Mouse (Mus musculus): Measurements from ENCODE around the gene Metap1. TPM values are rescaled to one million over a fixed set of nuclear protein-coding genes. Genes with fewer than 3 reads are reported as not detected.
A peak's percentile ranks its signal among the peaks of the same experiment; 100 is the strongest.

The Metap1 gene
- polyA plus RNA-seq, 1 experiment = 45.3 TPM

GRCm38 (mm10) chr3:138514749-138515148, 25.4 kb upstream of the Metap1 start:
- no peak for DNase-seq
- WGBS = 62% methylated on average over 3 of the region's 3 CpGs
- Histone ChIP-seq H3K27ac (ENCODE audit: insufficient read depth, low read length) (no peak overlapping the region), H3K27me3 (ENCODE audit: control insufficient read depth, insufficient read depth, low read length) (no peaks in the 10 kb centered on the region), H3K4me3 (replicated peaks; ENCODE audit: insufficient read depth, low read depth, low read length) (no peak overlapping the region), H3K4me1 (ENCODE audit: control insufficient read depth, insufficient read depth, low read length) (no peaks in the 10 kb centered on the region)
- TF ChIP-seq CTCF (IDR thresholded peaks at IDR 0.05; ENCODE audit: borderline replicate concordance, insufficient read depth, low read depth, low read length) (no peak), POLR2A (IDR thresholded peaks at IDR 0.05; ENCODE audit: borderline replicate concordance, insufficient read depth, low read length) (no peak)

- DNase-seq = no peak
- Histone ChIP-seq H3K4me3 (replicated peaks; ENCODE audit: insufficient read depth, low read depth, low read length) (no peak overlapping the region), H3K27ac (ENCODE audit: insufficient read depth, low read length) (no peak overlapping the region), H3K27me3 (ENCODE audit: control insufficient read depth, insufficient read depth, low read length) (no peaks in the 10 kb centered on the region), H3K4me1 (ENCODE audit: control insufficient read depth, insufficient read depth, low read length) (no peaks in the 10 kb centered on the region)
- 69% methylated on average over 12 of the region's 12 CpGs for WGBS
- no peak for TF ChIP-seq CTCF (IDR thresholded peaks at IDR 0.05; ENCODE audit: borderline replicate concordance, insufficient read depth, low read depth, low read length)
- no peak for TF ChIP-seq POLR2A (IDR thresholded peaks at IDR 0.05; ENCODE audit: borderline replicate concordance, insufficient read depth, low read length)
Measured at GRCm38 (mm10) chr3:138513243-138513642, 23.9 kb upstream of the Metap1 start.

- Histone ChIP-seq H3K27me3 (ENCODE audit: control insufficient read depth, insufficient read depth, low read length) (no peaks in the 10 kb centered on the region), H3K4me3 (replicated peaks; ENCODE audit: insufficient read depth, low read depth, low read length) (no peak overlapping the region), H3K4me1 (ENCODE audit: control insufficient read depth, insufficient read depth, low read length) (no peaks in the 10 kb centered on the region), H3K27ac (ENCODE audit: insufficient read depth, low read length) (no peak overlapping the region)
- 82% methylated on average over 5 of the region's 5 CpGs for WGBS
- TF ChIP-seq POLR2A (IDR thresholded peaks at IDR 0.05; ENCODE audit: borderline replicate concordance, insufficient read depth, low read length) = no peak
- no peak for DNase-seq
Measured at GRCm38 (mm10) chr3:138510471-138510870, 21.2 kb upstream of the Metap1 start.

GRCm38 (mm10) chr3:138509581-138509980, 20.3 kb upstream of the Metap1 start:
- no peak for TF ChIP-seq CTCF (IDR thresholded peaks at IDR 0.05; ENCODE audit: borderline replicate concordance, insufficient read depth, low read depth, low read length)
- TF ChIP-seq POLR2A (IDR thresholded peaks at IDR 0.05; ENCODE audit: borderline replicate concordance, insufficient read depth, low read length) = no peak
- Histone ChIP-seq H3K4me3 (replicated peaks; ENCODE audit: insufficient read depth, low read depth, low read length) (no peak overlapping the region), H3K4me1 (ENCODE audit: control insufficient read depth, insufficient read depth, low read length) (no peaks in the 10 kb centered on the region), H3K27ac (ENCODE audit: insufficient read depth, low read length) (no peak overlapping the region), H3K27me3 (ENCODE audit: control insufficient read depth, insufficient read depth, low read length) (no peaks in the 10 kb centered on the region)
- DNase-seq = no peak
- WGBS = 53% methylated on average over 2 of the region's 2 CpGs

- Histone ChIP-seq H3K4me3 (replicated peaks; ENCODE audit: insufficient read depth, low read depth, low read length) (no peak overlapping the region), H3K4me1 (ENCODE audit: control insufficient read depth, insufficient read depth, low read length) (no peaks in the 10 kb centered on the region), H3K27ac (ENCODE audit: insufficient read depth, low read length) (no peak overlapping the region), H3K27me3 (ENCODE audit: control insufficient read depth, insufficient read depth, low read length) (no peaks in the 10 kb centered on the region)
- WGBS = 47% methylated on average over 6 of the region's 6 CpGs
- peak; percentile 35 to 37 for DNase-seq
- TF ChIP-seq CTCF (IDR thresholded peaks at IDR 0.05; ENCODE audit: borderline replicate concordance, insufficient read depth, low read depth, low read length) (peak; percentile 0; the same call in 1 of the 2 replicates), POLR2A (IDR thresholded peaks at IDR 0.05; ENCODE audit: borderline replicate concordance, insufficient read depth, low read length) (no peak)
Measured at GRCm38 (mm10) chr3:138506749-138507148, 17.4 kb upstream of the Metap1 start.

- 86% methylated on average over 11 of the region's 11 CpGs for WGBS
- no peak overlapping the region for H3K27ac ChIP-seq (ENCODE audit: insufficient read depth, low read length)
- no peak for DNase-seq
- no peaks in the 10 kb centered on the region for H3K27me3 ChIP-seq (ENCODE audit: control insufficient read depth, insufficient read depth, low read length)
- no peak for TF ChIP-seq POLR2A (IDR thresholded peaks at IDR 0.05; ENCODE audit: borderline replicate concordance, insufficient read depth, low read length)
- TF ChIP-seq CTCF (IDR thresholded peaks at IDR 0.05; ENCODE audit: borderline replicate concordance, insufficient read depth, low read depth, low read length) = no peak
- H3K4me1 ChIP-seq (ENCODE audit: control insufficient read depth, insufficient read depth, low read length) = no peaks in the 10 kb centered on the region
- no peak overlapping the region for H3K4me3 ChIP-seq (replicated peaks; ENCODE audit: insufficient read depth, low read depth, low read length)
Measured at GRCm38 (mm10) chr3:138503754-138504153, 14.4 kb upstream of the Metap1 start.

GRCm38 (mm10) chr3:138499854-138500740, 10.8 kb upstream of the Metap1 start:
- H3K27ac ChIP-seq (ENCODE audit: insufficient read depth, low read length) = no peak overlapping the region
- no peak overlapping the region for H3K4me3 ChIP-seq (replicated peaks; ENCODE audit: insufficient read depth, low read depth, low read length)
- no peaks in the 10 kb centered on the region for H3K4me1 ChIP-seq (ENCODE audit: control insufficient read depth, insufficient read depth, low read length)
- DNase-seq = no peak
- no peaks in the 10 kb centered on the region for H3K27me3 ChIP-seq (ENCODE audit: control insufficient read depth, insufficient read depth, low read length)
- TF ChIP-seq POLR2A (IDR thresholded peaks at IDR 0.05; ENCODE audit: borderline replicate concordance, insufficient read depth, low read length) = no peak
- TF ChIP-seq CTCF (IDR thresholded peaks at IDR 0.05; ENCODE audit: borderline replicate concordance, insufficient read depth, low read depth, low read length) = no peak
- WGBS = 31% methylated on average over 15 of the region's 15 CpGs

GRCm38 (mm10) chr3:138498731-138499130, 9.4 kb upstream of the Metap1 start:
- Histone ChIP-seq H3K4me3 (replicated peaks; ENCODE audit: insufficient read depth, low read depth, low read length) (no peak overlapping the region), H3K27me3 (ENCODE audit: control insufficient read depth, insufficient read depth, low read length) (no peaks in the 10 kb centered on the region), H3K27ac (ENCODE audit: insufficient read depth, low read length) (no peak overlapping the region), H3K4me1 (ENCODE audit: control insufficient read depth, insufficient read depth, low read length) (no peaks in the 10 kb centered on the region)
- 67% methylated on average over 4 of the region's 4 CpGs for WGBS
- no peak for TF ChIP-seq POLR2A (IDR thresholded peaks at IDR 0.05; ENCODE audit: borderline replicate concordance, insufficient read depth, low read length)
- no peak for TF ChIP-seq CTCF (IDR thresholded peaks at IDR 0.05; ENCODE audit: borderline replicate concordance, insufficient read depth, low read depth, low read length)
- DNase-seq = no peak

Data from cerebellum, adult 2 months (tissue).